Mouse (Mus musculus): ENCODE data around the gene Opn4.
A peak's percentile ranks its signal among the peaks of the same experiment; 100 is the strongest.

Gene Opn4

GRCm38 (mm10) chr14:34590743-34591675 is 8.9 kb downstream of the Opn4 start:
- DNase-seq (ENCODE audit: low read depth, low spot score) = no peak

DNA sequence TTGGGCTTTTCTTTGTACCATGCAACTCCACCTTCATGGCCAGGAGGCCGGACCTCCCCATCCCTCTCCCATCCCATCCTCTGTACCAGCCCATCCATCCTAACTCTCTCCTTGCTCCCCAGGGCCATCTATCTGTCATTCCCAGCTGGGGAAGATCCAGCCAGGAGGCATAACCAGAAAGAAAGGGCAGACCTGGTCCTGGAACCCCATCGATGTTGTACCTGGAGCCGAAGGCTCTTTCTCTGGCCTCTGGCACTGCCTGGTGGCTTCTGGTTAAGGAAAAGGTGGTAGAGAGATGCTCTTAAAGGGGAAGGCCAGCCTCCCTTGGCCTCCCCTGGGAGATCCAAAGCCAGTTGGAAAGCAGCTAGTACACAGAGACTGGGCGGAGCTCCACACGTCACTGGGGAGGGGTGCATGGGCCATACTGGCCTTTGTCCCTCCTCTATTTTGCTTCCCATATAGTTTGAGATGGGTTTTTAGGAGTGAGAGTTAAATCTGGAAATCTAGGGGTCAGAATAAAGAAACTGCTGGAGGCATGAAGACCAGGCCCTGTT is 9.8 kb downstream of the Opn4 start:
- DNase-seq (ENCODE audit: low read depth, low spot score) = no peak

DNA sequence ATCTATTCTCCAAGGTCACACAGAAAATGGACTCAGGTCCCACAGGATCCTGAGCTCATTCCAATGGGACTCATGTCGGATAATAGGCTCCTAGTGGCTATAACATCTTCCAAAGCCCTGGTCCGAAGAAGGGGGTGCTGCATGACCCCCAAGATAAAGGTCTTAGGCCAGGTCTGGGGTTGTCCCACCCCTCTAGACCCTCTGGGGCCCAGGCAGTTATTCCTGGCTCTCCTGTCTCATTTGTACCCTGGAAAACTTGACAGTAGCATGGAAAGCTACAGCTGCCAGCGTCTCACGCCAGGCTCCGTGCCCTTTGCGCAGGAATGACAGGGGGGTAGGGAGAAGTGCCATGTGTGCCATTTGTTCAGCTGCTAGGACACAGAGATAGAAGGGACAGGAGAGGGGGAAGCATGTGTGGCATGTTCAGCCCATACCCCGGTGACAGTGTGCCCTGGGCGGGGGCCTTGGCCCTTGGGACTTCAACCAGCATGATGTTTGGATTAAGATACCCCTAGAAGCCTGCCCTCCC is 10.7 kb downstream of the Opn4 start:
- DNase-seq (ENCODE audit: low read depth, low spot score) = no peak

DNA sequence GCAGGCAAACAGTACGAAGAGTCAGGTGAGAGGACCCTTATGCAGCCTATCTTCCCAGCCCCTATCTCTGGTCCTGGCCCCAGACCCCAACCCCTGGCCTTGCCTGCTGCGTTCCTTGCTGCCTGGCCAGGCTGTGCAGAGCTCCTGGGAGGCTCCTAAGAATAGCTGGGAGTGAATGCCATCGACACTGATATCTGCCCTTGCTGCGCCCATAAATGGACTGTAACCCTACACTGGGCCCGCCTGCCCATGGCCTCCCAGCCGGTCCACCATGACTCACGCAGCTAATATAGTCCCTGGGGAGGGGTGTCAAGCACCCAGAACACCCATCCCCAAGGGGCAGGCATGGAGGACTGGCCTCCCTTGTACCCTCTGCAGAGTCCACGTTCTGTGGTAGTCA is 11.4 kb downstream of the Opn4 start, which contains the start of gene Ldb3:
Gene Ldb3 (minus strand): TSS at position 185 of the 400 bp plus-strand sequence.
- no peak for DNase-seq (ENCODE audit: low read depth, low spot score)

DNA sequence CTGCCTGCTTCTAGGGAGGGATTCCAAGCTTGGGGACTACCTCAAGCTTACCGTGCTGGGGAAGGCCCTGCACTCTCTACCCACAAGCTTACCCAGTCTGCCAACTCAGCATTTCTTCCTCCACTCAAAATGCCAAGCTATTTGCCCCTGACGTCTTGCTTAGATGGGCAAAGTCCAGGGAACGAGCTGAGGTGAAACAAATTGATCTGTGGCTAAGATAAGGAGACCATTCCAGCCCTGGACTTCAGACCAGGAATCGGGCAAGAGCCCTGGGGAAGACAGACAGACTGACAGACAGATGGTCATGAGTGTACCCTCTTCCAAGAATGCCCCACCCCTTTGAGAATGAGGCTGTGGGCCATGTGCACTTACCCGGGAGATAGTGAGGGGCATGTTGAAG is 11.9 kb downstream of the Opn4 start:
- DNase-seq (ENCODE audit: low read depth, low spot score) = no peak

DNA sequence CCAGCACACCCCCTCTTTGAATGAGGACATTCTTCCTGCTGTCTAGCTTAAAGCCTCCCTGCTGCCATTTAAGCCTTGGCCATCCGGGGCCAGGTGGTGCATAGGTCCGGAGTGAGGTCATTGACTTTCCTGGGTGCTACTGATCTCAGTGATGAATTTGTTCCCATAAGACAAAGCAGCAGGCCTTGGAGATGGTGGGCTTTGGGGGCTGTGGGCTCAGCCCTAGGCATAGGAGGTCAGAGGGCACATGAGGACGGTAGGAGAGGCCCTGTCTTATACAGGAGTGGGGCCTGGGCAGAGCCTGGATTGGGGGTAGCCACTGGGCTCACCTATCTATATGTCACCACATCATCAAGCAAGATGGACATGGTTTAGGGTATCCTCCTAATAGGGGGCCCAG is 13.1 kb downstream of the Opn4 start:
- no peak for DNase-seq (ENCODE audit: low read depth, low spot score)

DNA sequence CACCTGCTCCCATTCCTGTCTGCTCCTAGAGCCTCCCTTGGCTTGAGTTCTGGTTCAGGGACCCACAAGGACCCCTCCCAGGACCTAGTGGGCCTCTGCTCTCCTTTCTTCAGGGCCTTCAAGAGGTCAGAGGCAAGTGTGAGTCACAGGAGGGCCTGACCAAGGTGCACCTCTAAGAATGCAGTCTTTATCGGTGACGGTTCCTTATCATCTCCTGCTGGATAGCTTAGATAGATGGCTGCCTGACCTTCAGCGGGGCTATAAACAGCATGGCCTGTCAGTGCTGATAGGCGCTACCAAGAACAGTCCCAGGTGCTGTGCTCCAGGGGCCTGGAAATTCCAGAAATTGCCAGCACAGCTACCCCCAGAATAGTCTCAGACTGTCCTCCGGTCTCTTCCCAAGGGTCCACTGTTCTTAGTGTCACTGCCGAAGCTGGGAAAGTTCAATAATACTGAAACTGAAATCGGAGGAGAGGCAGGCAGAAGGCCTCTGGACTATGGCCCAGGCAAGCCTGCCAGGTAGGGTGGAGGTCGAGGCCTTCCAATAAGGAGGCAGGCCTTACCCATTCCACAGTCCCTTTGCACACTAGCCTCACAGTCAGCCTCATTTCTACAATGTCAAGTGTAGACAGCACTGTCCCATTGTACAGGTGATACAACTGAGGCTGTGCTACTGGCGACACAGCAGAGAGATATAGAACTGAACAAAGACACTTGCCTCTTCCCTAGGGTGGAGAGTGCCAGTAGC is 14.4 kb downstream of the Opn4 start:
- no peak for DNase-seq (ENCODE audit: low read depth, low spot score)

GRCm38 (mm10) chr14:34582740-34583427 is 17.1 kb downstream of the Opn4 start:
- DNase-seq (ENCODE audit: low read depth, low spot score) = no peak

DNA sequence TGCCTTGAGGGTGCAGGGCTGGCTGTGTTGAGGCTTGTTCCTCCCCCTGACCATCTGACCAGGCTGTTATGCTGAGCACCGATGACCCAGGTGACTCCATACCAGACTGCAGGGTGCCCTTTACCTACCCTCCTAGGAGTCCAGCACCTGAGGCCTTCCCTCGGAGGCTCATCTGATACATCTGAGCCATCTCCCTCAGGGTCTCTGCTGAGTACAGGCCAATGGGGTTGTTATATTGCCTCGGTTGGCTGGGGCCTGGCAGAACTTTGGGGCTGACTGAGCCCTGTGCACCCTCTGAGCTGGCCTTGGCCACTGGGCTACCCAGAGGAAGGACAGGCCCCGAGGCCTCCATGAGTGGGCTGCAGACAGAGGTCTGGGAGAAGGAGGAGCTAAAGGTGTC is 23.1 kb downstream of the Opn4 start:
- no peak for DNase-seq (ENCODE audit: low read depth, low spot score)

GRCm38 (mm10) chr14:34574068-34574467 is 25.9 kb downstream of the Opn4 start:
- DNase-seq (ENCODE audit: low read depth, low spot score) = no peak

GRCm38 (mm10) chr14:34573348-34573913 is 26.5 kb downstream of the Opn4 start:
- no peak for DNase-seq (ENCODE audit: low read depth, low spot score)

GRCm38 (mm10) chr14:34571610-34572387 is 28.1 kb downstream of the Opn4 start:
- no peak for DNase-seq (ENCODE audit: low read depth, low spot score)

DNA sequence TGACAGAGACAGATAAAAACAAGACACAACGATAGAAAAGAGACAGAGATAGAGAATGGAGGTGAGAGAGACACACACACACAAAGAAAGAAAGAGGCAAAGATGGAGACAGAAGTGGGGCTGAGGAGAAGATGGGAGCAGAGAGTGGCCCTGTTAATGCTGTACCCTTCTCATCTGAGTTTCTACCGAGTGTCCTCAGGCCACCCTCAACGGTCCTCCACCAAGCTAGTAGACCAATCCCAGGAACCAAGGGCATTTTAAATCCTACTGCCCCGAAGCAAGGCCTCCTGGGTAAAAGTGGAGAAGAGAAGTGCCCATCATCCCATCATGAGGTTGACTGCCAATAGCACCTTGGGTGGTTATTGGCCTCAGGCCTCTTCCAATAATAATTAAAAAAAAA is 29.0 kb downstream of the Opn4 start:
- DNase-seq (ENCODE audit: low read depth, low spot score) = no peak

GRCm38 (mm10) chr14:34570294-34570693 is 29.6 kb downstream of the Opn4 start:
- peak; percentile 21 for DNase-seq (ENCODE audit: low read depth, low spot score)

DNA sequence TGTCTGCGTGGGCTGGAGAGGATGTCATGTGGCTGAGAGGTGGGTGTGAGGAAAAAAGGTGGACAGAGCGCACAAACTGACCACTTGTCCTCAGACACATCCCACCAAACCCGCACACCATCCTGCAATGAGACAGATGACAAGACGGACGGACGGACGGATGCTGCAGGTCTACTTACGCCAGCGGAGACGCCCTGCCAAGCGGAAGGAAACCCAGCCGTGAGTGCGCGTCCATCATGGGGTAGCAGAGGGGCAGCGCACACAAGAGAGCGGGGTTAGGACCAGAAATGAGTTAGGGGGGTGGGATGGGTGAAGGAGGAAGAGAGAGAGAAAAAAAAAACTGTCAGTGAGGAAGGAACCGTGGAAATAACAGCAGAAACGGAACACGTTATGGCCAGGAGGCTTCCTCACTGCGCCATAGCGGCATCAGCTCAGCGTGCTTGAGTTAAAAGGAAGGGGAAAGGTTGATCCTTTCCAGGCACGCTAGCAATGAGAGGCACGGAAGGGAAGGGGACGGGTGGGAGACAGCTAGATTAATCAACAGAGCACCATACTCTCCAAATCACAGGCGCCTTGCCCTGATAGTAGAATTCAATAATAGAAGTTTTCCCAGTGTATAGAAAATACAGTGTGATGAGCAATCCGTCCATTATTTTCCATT is 30.3 kb downstream of the Opn4 start:
- no peak for DNase-seq (ENCODE audit: low read depth, low spot score)

- no peak for DNase-seq (ENCODE audit: low read depth, low spot score)
These were observed 31.3 kb downstream of the Opn4 start for GRCm38 (mm10) chr14:34568626-34569025.

DNA sequence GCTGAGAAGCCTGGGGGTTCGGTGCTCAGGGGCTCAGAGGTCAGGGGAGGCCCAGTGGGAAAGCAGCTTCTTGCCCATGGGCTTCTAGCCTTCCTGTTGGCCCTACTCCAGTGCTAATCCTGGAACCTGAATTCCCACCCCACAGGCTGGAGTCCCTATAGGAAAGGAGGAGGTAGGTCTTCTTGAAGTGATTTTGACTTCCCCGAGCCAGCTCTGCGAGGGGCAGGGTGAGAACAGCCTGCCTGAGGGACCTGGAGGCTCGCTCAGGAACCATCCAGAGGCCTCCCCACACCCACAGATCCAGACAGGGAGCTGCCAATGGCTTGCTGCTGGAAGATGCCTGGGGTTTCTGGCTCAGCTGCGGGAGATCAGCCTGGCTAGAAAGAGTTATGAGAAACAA is 32.2 kb downstream of the Opn4 start:
- no peak for DNase-seq (ENCODE audit: low read depth, low spot score)

DNA sequence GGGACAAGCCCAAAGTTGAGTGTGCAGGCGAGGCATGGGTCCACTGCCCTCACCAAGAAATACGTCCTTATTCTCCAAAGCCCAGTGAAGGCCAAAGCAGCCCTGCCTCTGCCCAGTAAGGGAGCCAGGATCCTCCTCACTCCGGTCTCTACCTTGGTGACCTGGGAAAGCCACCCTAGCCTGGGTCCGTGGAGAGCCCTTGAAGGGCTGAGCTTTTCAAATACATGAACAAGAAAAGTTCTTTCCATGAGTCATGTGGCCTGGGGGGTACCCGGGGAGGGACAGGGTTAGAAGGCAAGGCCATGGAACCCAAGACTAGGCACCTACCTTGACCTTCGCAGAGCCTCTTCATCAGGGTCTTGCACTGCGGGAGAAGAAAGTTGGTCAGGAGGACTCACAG is 33.4 kb downstream of the Opn4 start:
- DNase-seq (ENCODE audit: low read depth, low spot score) = no peak

- DNase-seq (ENCODE audit: low read depth, low spot score) = no peak
These were observed 34.2 kb downstream of the Opn4 start for GRCm38 (mm10) chr14:34565711-34566110.

DNA sequence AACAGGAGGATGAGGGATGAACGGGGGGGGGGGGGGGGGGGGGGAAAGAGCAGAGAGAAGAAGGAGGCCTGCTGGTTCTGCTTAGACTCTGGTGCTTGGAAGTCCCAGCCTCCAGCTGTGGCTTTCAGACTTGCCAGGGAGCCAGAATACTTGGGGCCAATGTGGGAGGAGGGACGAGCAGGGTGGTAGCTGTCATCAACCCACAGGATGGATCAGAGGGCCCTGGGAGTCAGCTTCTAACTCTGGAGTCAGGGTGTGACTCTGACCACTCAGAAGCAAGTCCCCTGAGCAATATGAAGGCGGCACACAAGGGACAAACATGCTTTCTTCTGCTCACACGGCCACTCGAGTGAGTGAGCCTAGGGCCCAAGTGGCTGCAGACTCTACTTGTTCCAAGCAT is 35.3 kb downstream of the Opn4 start:
- no peak for DNase-seq (ENCODE audit: low read depth, low spot score)
